Mouse (Mus musculus) kidney, adult 2 months (tissue): ENCODE measurements around the gene BC051142. TPM values are rescaled to one million over a fixed set of nuclear protein-coding genes. Genes with fewer than 3 reads are reported as not detected.

Experiments
- DNase-seq: peaks from one replicate; pipeline ENCODE4 v3.0.0; 2021
- H3K27ac ChIP-seq: fragments of 200-500 bp; 2 replicates; pipeline ENCODE4 v1.5.1; 2012; ENCODE audit warnings: low read depth, low read length, control low read depth, inconsistent platforms; ENCODE audit not compliant: insufficient read depth
- H3K27me3 ChIP-seq: fragments of 200-500 bp; replicated peaks from 2 replicates; pipeline ENCODE4 v1.6.1; 2012; ENCODE audit warnings: mild to moderate bottlenecking, moderate library complexity, low read length, inconsistent platforms; ENCODE audit not compliant: control insufficient read depth, insufficient read depth
- H3K36me3 ChIP-seq: fragments of 200-500 bp; 2 replicates; pipeline ENCODE4 v1.6.1; 2012; ENCODE audit warnings: mild to moderate bottlenecking, moderate library complexity, low read length, inconsistent platforms; ENCODE audit not compliant: control insufficient read depth, insufficient read depth
- H3K4me1 ChIP-seq: fragments of 200-500 bp; 2 replicates; pipeline ENCODE4 v1.6.1; 2011; ENCODE audit warnings: low read length; ENCODE audit not compliant: control insufficient read depth, insufficient read depth
- H3K4me3 ChIP-seq: fragments of 200-500 bp; 2 replicates; pipeline ENCODE4 v1.5.1; 2011; ENCODE audit warnings: mild to moderate bottlenecking, low read depth, low read length, control low read depth; ENCODE audit not compliant: insufficient read depth
- CTCF ChIP-seq: fragments of 200-500 bp; conservative IDR thresholded peaks from 2 replicates; pipeline ENCODE4 v1.5.1; 2011; ENCODE audit warnings: low read depth, mild to moderate bottlenecking, control low read depth, low read length, moderate library complexity, mixed read lengths; ENCODE audit not compliant: insufficient read depth, insufficient read length
- POLR2A ChIP-seq: fragments of 200-500 bp; IDR thresholded peaks from one replicate; pipeline ENCODE4 v1.6.1; 2011; ENCODE audit warnings: low read depth, low read length, control low read depth
- WGBS: fragments of 180-500 bp; shearing (Covaris S2); methylation state at CpG from one replicate; pipeline ENCODE4 v1.1.7; 2018; 5-methylcytosine and 5-hydroxymethylcytosine counted together
- polyA plus RNA-seq: library from polyadenylated mRNA; depleted of rRNA; stranded (reverse); fragments of >200 nt; gene quantifications from 2 replicates; pipeline ENCODE4 v1.2.3, GENCODE M21; 2012; rRNA removed

The BC051142 gene
- polyA plus RNA-seq = 0.22 and 1.3 TPM in 2 replicates

GRCm38 (mm10) chr17:34398711-34399393 is at the start of gene BC051142:
TSS of gene BC051142 (plus strand) at chr17:34398820.
- peak within 1 kb of the TSS; percentile 32; the same call in 1 of the 2 replicates for H3K27ac ChIP-seq
- no peaks in the 10 kb centered on the region for H3K27me3 ChIP-seq
- under 1% methylated on average over 34 of the region's 34 CpGs for WGBS
- no peaks in the 10 kb centered on the region for H3K36me3 ChIP-seq
- no peaks in the 10 kb centered on the region for H3K4me1 ChIP-seq
- DNase-seq = peak; percentile 90
- TF ChIP-seq CTCF = no peak
- peak; percentile 61 for TF ChIP-seq POLR2A
- peak within 1 kb of the TSS; percentile 59 for H3K4me3 ChIP-seq

- 5% methylated on average over 4 of the region's 4 CpGs for WGBS
- H3K36me3 ChIP-seq = no peaks in the 10 kb centered on the region
- H3K4me1 ChIP-seq = no peaks in the 10 kb centered on the region
- TF ChIP-seq CTCF = peak; percentile 74
- TF ChIP-seq POLR2A = no peak
- H3K27ac ChIP-seq = no peak overlapping the region
- H3K27me3 ChIP-seq = no peaks in the 10 kb centered on the region
- H3K4me3 ChIP-seq = no peak overlapping the region
- peak; percentile 73 for DNase-seq
Observed at GRCm38 (mm10) chr17:34349429-34349828, 49.2 kb upstream of the BC051142 start.

GRCm38 (mm10) chr17:34354539-34354938 is 44.1 kb upstream of the BC051142 start, which contains the start of gene Btnl2:
TSS of gene Btnl2 (plus strand) at chr17:34354822.
- no peak within 1 kb of the TSS for H3K4me3 ChIP-seq
- no peaks in the 10 kb centered on the region for H3K27me3 ChIP-seq
- TF ChIP-seq POLR2A = no peak
- no peak for TF ChIP-seq CTCF
- DNase-seq = no peak
- H3K36me3 ChIP-seq = no peaks in the 10 kb centered on the region
- 84% methylated on average over 5 of the region's 5 CpGs for WGBS
- H3K27ac ChIP-seq = no peak within 1 kb of the TSS
- H3K4me1 ChIP-seq = no peaks in the 10 kb centered on the region

GRCm38 (mm10) chr17:34354940-34355339 is 43.7 kb upstream of the BC051142 start:
- Histone ChIP-seq H3K27ac (no peak overlapping the region), H3K27me3 (no peaks in the 10 kb centered on the region), H3K4me1 (no peaks in the 10 kb centered on the region), H3K4me3 (no peak overlapping the region), H3K36me3 (no peaks in the 10 kb centered on the region)
- no peak for TF ChIP-seq CTCF
- TF ChIP-seq POLR2A = no peak
- no peak for DNase-seq
- WGBS = 67% methylated on average over 1 of the region's 1 CpGs

- no peak for TF ChIP-seq CTCF
- TF ChIP-seq POLR2A = no peak
- WGBS = 81% methylated on average over 15 of the region's 15 CpGs
- Histone ChIP-seq H3K4me3 (no peak overlapping the region), H3K4me1 (no peaks in the 10 kb centered on the region), H3K27ac (no peak overlapping the region), H3K36me3 (no peaks in the 10 kb centered on the region), H3K27me3 (no peaks in the 10 kb centered on the region)
- DNase-seq = no peak
Observed at GRCm38 (mm10) chr17:34362954-34363546, 35.6 kb upstream of the BC051142 start.

- DNase-seq = no peak
- Histone ChIP-seq H3K27ac (no peak overlapping the region), H3K4me3 (no peak overlapping the region), H3K4me1 (no peaks in the 10 kb centered on the region), H3K27me3 (no peaks in the 10 kb centered on the region), H3K36me3 (no peaks in the 10 kb centered on the region)
- TF ChIP-seq CTCF (no peak), POLR2A (no peak)
- 79% methylated on average over 3 of the region's 3 CpGs for WGBS
Observed at GRCm38 (mm10) chr17:34363676-34364310, 34.8 kb upstream of the BC051142 start.

GRCm38 (mm10) chr17:34365031-34365430 is 33.6 kb upstream of the BC051142 start:
- H3K36me3 ChIP-seq = no peaks in the 10 kb centered on the region
- H3K27me3 ChIP-seq = no peaks in the 10 kb centered on the region
- no peak overlapping the region for H3K4me3 ChIP-seq
- no peak for DNase-seq
- H3K27ac ChIP-seq = no peak overlapping the region
- WGBS = 52% methylated on average over 10 of the region's 10 CpGs
- no peak for TF ChIP-seq CTCF
- TF ChIP-seq POLR2A = no peak
- H3K4me1 ChIP-seq = no peaks in the 10 kb centered on the region
